Mouse (Mus musculus) urinary bladder, postnatal 25 days (tissue): ENCODE results near the gene Tent5b.
A peak's percentile ranks its signal among the peaks of the same experiment; 100 is the strongest.

Experiments
- DNase-seq: peaks from one replicate; pipeline ENCODE4 v3.0.0; 2022; ENCODE audit warnings: low spot score

Tent5b gene

GRCm38 (mm10) chr4:133471135-133471821 is 8.7 kb upstream of the Tent5b start:
- DNase-seq, result no peak

- no peak for DNase-seq
Measured at GRCm38 (mm10) chr4:133473833-133474232, 6.1 kb upstream of the Tent5b start.

GRCm38 (mm10) chr4:133480185-133480537 is 229 bp downstream of the Tent5b start:
- DNase-seq, result no peak

GRCm38 (mm10) chr4:133480754-133481153 is 822 bp downstream of the Tent5b start:
- no peak for DNase-seq

GRCm38 (mm10) chr4:133481488-133481887 is 1.6 kb downstream of the Tent5b start:
- DNase-seq, result no peak

- DNase-seq, result no peak
Measured at GRCm38 (mm10) chr4:133482479-133482878, 2.5 kb downstream of the Tent5b start.

- DNase-seq, result peak; percentile 67
Measured at GRCm38 (mm10) chr4:133484266-133485025, 4.5 kb downstream of the Tent5b start.

GRCm38 (mm10) chr4:133485691-133486425 is 5.9 kb downstream of the Tent5b start:
- no peak for DNase-seq

GRCm38 (mm10) chr4:133486673-133487357 is 6.9 kb downstream of the Tent5b start:
- no peak for DNase-seq

GRCm38 (mm10) chr4:133488619-133489392 is 8.9 kb downstream of the Tent5b start:
- no peak for DNase-seq

- DNase-seq, result no peak
Measured at GRCm38 (mm10) chr4:133489489-133490245, 9.7 kb downstream of the Tent5b start.

- DNase-seq, result no peak
Measured at GRCm38 (mm10) chr4:133491800-133492199, 11.9 kb downstream of the Tent5b start.

GRCm38 (mm10) chr4:133493895-133494294 is 14.0 kb downstream of the Tent5b start:
- DNase-seq, result no peak

- DNase-seq, result peak; percentile 96
Measured at GRCm38 (mm10) chr4:133494432-133494831, 14.5 kb downstream of the Tent5b start.

- no peak for DNase-seq
Measured at GRCm38 (mm10) chr4:133494867-133495266, 14.9 kb downstream of the Tent5b start.

- no peak for DNase-seq
Measured at GRCm38 (mm10) chr4:133495711-133496110, 15.8 kb downstream of the Tent5b start.

GRCm38 (mm10) chr4:133496738-133497445 is 17.0 kb downstream of the Tent5b start:
- no peak for DNase-seq

GRCm38 (mm10) chr4:133497461-133498159 is 17.7 kb downstream of the Tent5b start:
- no peak for DNase-seq

- DNase-seq, result peak; percentile 73
Measured at GRCm38 (mm10) chr4:133498160-133498724, 18.3 kb downstream of the Tent5b start, which contains the start of gene Trnp1. Gene Trnp1, minus strand, starts transcription at chr4:133498550.
